Mouse (Mus musculus) heart, adult 2 months (tissue): ENCODE data around the gene Zbtb8b.

Experiments used
- CTCF ChIP-seq: fragments of 200-600 bp; IDR thresholded peaks from 2 replicates; pipeline ENCODE4 v1.8.1; 2022; ENCODE audit warnings: antibody characterized with exemption, mild to moderate bottlenecking, moderate library complexity
- EP300 ChIP-seq: fragments of 200-500 bp; IDR thresholded peaks from 2 replicates; pipeline ENCODE4 v1.6.1; 2011; ENCODE audit warnings: low read depth, low read length, control low read depth; ENCODE audit not compliant: insufficient read depth
- POLR2A ChIP-seq: fragments of 200-500 bp; IDR thresholded peaks from 2 replicates; pipeline ENCODE4 v1.6.1; 2011; ENCODE audit warnings: mild to moderate bottlenecking, low read depth, low read length, control low read depth; ENCODE audit not compliant: insufficient read depth

GRCm38 (mm10) chr4:129379805-129380204, 60.8 kb downstream of the Zbtb8b start:
- TF ChIP-seq CTCF (no peak), POLR2A (no peak), EP300 (no peak)
